Mouse (Mus musculus): Measurements from ENCODE around the gene Lmtk2. TPM values are rescaled to one million over a fixed set of nuclear protein-coding genes. Genes with fewer than 3 reads are reported as not detected.

Lmtk2 gene
- polyA plus RNA-seq, 1 experiment from 2014 or later: 4.5 TPM

GRCm38 (mm10) chr5:144184350-144185045 lies 84.3 kb downstream of the Lmtk2 start:
- WGBS: 91% methylated on average over 21 of the region's 21 CpGs
- no peaks in the 10 kb centered on the region for H3K27me3 ChIP-seq (ENCODE audit: low read depth, poor library complexity, severe bottlenecking)
- H3K36me3 ChIP-seq: peaks cover 68% of the 10 kb centered on the region
- peaks cover 2% of the 10 kb centered on the region for H3K4me1 ChIP-seq
- H3K27ac ChIP-seq (replicated peaks): no peak overlapping the region
- no peak for DNase-seq (ENCODE audit: low spot score)
- no peak overlapping the region for H3K4me3 ChIP-seq
- H3K9me3 ChIP-seq (replicated peaks): no peaks in the 10 kb centered on the region

GRCm38 (mm10) chr5:144188422-144188821 lies 88.2 kb downstream of the Lmtk2 start:
- Histone ChIP-seq H3K27ac (replicated peaks) (no peak overlapping the region), H3K4me3 (no peak overlapping the region), H3K27me3 (ENCODE audit: low read depth, poor library complexity, severe bottlenecking) (no peaks in the 10 kb centered on the region), H3K4me1 (peaks cover 26% of the 10 kb centered on the region), H3K36me3 (peaks cover 37% of the 10 kb centered on the region), H3K9me3 (replicated peaks) (no peaks in the 10 kb centered on the region)
- no peak for DNase-seq (ENCODE audit: low spot score)
- WGBS: 86% methylated on average over 6 of the region's 6 CpGs

- Histone ChIP-seq H3K27me3 (ENCODE audit: low read depth, poor library complexity, severe bottlenecking) (no peaks in the 10 kb centered on the region), H3K4me3 (no peak overlapping the region), H3K4me1 (peaks cover 30% of the 10 kb centered on the region), H3K9me3 (replicated peaks) (no peaks in the 10 kb centered on the region), H3K36me3 (peaks cover 28% of the 10 kb centered on the region), H3K27ac (replicated peaks) (no peak overlapping the region)
- DNase-seq (ENCODE audit: low spot score): no peak
- 80% methylated on average over 7 of the region's 7 CpGs for WGBS
Observed at GRCm38 (mm10) chr5:144189327-144189726, 89.1 kb downstream of the Lmtk2 start.

DNA sequence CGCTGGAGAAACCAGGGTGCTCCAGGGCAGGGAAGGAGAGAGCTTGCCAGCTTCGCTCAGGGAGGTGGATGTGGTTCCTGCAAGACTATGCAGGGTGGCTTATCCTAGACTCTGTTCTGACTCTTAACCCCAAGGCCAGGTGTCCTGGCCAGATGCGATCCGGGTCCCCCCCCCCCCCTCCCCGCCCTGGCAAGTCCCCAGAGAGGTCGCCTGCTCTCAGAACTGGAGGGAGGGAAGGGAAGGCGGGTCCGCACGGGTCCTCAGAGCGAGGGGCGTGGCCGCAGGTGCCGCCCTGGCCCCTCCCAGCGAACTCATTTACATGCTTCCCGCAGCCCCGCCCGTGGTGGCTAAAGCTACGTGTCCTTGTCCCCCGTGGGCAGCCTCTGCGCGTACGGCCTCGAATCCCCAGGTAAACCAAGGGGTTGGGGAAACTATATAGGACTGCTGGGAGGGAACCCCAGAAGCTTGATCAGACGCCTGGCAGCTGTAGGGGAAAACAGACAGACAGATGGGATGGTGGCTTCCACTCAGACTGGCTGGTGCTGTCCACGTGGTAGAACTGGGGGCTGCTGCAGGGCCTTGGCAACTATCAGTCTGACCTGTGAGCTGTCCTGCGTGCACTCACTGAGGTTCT lies 89.8 kb downstream of the Lmtk2 start, which contains the start of gene Bhlha15:
Bhlha15 (plus strand) TSS at position 337 of the 634 bp plus-strand sequence.
- peak; percentile 47 for DNase-seq (ENCODE audit: low spot score)
- H3K9me3 ChIP-seq (replicated peaks): no peaks in the 10 kb centered on the region
- peak within 1 kb of the TSS; percentile 47 for H3K27ac ChIP-seq (replicated peaks)
- peaks cover 30% of the 10 kb centered on the region for H3K4me1 ChIP-seq
- 5% methylated on average over 26 of the region's 26 CpGs for WGBS
- peaks cover 20% of the 10 kb centered on the region for H3K36me3 ChIP-seq
- H3K27me3 ChIP-seq (ENCODE audit: low read depth, poor library complexity, severe bottlenecking): no peaks in the 10 kb centered on the region
- H3K4me3 ChIP-seq: peak within 1 kb of the TSS; percentile 44

DNA sequence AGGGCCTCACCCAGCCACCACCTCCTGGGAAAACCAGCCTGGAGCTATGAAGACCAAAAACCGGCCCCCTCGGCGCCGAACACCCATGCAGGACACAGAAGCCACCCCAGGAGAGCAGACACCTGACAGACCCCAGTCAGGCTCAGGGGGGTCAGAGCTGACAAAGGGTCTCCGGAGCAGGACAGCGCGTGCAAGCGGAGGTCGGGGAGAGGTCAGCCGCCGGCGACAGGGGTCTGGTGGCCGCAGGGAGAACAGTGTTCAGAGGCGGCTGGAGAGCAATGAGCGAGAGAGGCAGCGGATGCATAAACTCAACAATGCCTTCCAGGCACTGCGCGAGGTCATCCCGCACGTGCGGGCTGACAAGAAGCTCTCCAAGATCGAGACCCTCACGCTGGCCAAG lies 90.8 kb downstream of the Lmtk2 start:
- 48% methylated on average over 23 of the region's 23 CpGs for WGBS
- H3K27me3 ChIP-seq (ENCODE audit: low read depth, poor library complexity, severe bottlenecking): no peaks in the 10 kb centered on the region
- no peaks in the 10 kb centered on the region for H3K9me3 ChIP-seq (replicated peaks)
- H3K4me1 ChIP-seq: peaks cover 36% of the 10 kb centered on the region
- H3K36me3 ChIP-seq: peaks cover 17% of the 10 kb centered on the region
- H3K27ac ChIP-seq (replicated peaks): peak overlapping the region; percentile 43
- H3K4me3 ChIP-seq: 0 out of 2 replicates have a peak overlapping the region, but pooled peaks have one; percentile 4
- DNase-seq (ENCODE audit: low spot score): peak; percentile 35

DNA sequence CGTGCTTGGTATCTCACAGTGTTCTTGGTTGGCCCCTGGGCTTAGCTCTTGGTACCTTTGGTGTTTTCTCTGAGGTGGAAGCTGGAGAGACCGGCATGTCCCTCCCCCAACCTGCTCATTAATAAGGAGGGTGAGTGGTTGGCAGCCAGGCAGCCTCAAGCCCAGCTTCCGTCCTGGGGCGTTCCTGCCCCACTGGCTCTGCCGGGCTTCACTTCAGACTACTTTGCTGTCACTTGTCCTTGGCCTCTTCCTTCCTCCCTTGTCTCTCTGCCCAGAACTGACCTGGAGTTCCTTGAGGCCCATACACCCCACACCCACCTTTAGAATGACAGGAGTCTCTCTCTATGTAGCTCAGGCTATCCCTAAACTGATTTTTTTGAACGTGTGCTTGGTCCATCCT lies 92.4 kb downstream of the Lmtk2 start:
- Histone ChIP-seq H3K27ac (replicated peaks) (no peak overlapping the region), H3K4me3 (no peak overlapping the region), H3K4me1 (peaks cover 44% of the 10 kb centered on the region), H3K9me3 (replicated peaks) (no peaks in the 10 kb centered on the region), H3K36me3 (peaks cover 13% of the 10 kb centered on the region; the same call in 1 of the 2 replicates), H3K27me3 (ENCODE audit: low read depth, poor library complexity, severe bottlenecking) (no peaks in the 10 kb centered on the region)
- WGBS: 82% methylated on average over 6 of the region's 6 CpGs
- no peak for DNase-seq (ENCODE audit: low spot score)

DNA sequence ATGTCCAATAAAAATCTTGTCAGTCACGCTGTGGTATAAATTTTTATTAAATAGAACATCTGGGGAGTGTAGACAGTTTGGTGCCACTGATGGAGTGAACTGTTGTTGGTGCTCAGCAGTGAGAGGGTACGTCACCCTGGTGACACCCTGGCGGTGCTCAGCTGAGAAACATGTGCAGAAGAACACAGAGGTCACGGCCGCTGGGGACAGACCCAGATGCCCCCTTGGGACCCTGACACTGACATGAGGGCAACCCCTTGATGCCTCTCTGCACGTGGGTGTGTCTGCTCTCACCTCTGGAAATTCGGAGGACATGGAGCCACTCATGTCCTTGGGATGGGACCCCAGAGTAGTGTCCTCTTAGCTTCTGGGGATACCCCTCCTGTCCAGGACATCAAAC lies 94.2 kb downstream of the Lmtk2 start:
- H3K4me3 ChIP-seq: no peak overlapping the region
- 86% methylated on average over 7 of the region's 7 CpGs for WGBS
- no peaks in the 10 kb centered on the region for H3K9me3 ChIP-seq (replicated peaks)

GRCm38 (mm10) chr5:144195567-144195966 lies 95.3 kb downstream of the Lmtk2 start:
- no peaks in the 10 kb centered on the region for H3K9me3 ChIP-seq (replicated peaks)
- no peak for DNase-seq (ENCODE audit: low spot score)
- H3K27ac ChIP-seq (replicated peaks): peak overlapping the region; percentile 61; the same call in 1 of the 2 replicates
- peaks cover 31% of the 10 kb centered on the region for H3K4me1 ChIP-seq
- H3K36me3 ChIP-seq: peaks cover 25% of the 10 kb centered on the region
- 91% methylated on average over 8 of the region's 8 CpGs for WGBS
- H3K4me3 ChIP-seq: no peak overlapping the region
- no peaks in the 10 kb centered on the region for H3K27me3 ChIP-seq (ENCODE audit: low read depth, poor library complexity, severe bottlenecking)

More for the DNA sequence above, 94.2 kb downstream of the Lmtk2 start:
- H3K27me3 ChIP-seq (ENCODE audit: low read depth, poor library complexity, severe bottlenecking): no peaks in the 10 kb centered on the region
- peaks cover 43% of the 10 kb centered on the region for H3K4me1 ChIP-seq
- DNase-seq (ENCODE audit: low spot score): no peak
- H3K27ac ChIP-seq (replicated peaks): no peak overlapping the region
- H3K36me3 ChIP-seq: peaks cover 14% of the 10 kb centered on the region

DNA sequence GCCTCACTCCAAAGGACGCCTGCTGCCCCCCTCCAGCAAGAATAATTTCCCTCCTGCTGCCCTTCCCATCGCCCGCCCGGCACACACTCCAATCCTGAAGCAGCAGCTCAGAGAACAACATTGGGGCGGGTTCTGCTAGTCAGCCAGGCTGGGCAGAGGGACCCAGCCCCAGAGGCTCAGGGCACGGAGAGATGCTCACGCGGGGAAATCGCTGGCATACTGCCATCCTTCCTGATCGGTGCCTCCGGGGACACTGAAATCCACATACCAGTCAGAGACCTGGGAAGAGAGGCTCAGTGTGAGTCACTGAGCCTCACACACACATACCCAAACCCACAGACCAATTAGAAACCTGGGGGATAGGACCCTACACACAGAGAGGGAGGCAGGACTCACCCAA lies 100.4 kb downstream of the Lmtk2 start:
- Histone ChIP-seq H3K4me3 (no peak overlapping the region), H3K27me3 (ENCODE audit: low read depth, poor library complexity, severe bottlenecking) (no peaks in the 10 kb centered on the region), H3K36me3 (peaks cover 69% of the 10 kb centered on the region), H3K9me3 (replicated peaks) (peaks cover 7% of the 10 kb centered on the region; the same call in 1 of the 2 replicates), H3K4me1 (peaks cover 20% of the 10 kb centered on the region), H3K27ac (replicated peaks) (no peak overlapping the region)
- 85% methylated on average over 11 of the region's 11 CpGs for WGBS
- no peak for DNase-seq (ENCODE audit: low spot score)

DNA sequence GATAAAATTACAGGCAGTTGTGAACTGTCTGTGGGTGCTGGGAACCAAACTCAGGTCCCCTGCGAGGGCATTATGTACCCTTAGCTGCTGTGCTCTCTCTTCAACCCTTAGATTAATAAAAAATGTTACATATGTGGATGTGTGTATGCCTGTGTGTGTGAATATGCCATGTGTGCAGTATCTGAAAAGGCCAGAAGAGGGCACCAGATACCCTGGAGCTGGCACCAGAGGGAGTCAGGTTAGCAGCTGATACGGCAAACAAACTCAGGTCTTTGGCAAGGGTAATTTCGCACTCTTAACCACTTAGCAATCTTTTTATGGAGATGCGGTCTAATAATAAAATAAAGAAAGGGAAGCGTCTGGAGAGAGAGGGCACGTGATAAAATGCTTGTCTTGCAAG lies 102.2 kb downstream of the Lmtk2 start:
- DNase-seq (ENCODE audit: low spot score): no peak
- H3K27ac ChIP-seq (replicated peaks): no peak overlapping the region
- no peak overlapping the region for H3K4me3 ChIP-seq
- H3K4me1 ChIP-seq: peaks cover 9% of the 10 kb centered on the region; the same call in 1 of the 2 replicates
- H3K27me3 ChIP-seq (ENCODE audit: low read depth, poor library complexity, severe bottlenecking): no peaks in the 10 kb centered on the region
- peaks cover 73% of the 10 kb centered on the region for H3K36me3 ChIP-seq
- 94% methylated on average over 6 of the region's 6 CpGs for WGBS
- H3K9me3 ChIP-seq (replicated peaks): peaks cover 7% of the 10 kb centered on the region; the same call in 1 of the 2 replicates

DNA sequence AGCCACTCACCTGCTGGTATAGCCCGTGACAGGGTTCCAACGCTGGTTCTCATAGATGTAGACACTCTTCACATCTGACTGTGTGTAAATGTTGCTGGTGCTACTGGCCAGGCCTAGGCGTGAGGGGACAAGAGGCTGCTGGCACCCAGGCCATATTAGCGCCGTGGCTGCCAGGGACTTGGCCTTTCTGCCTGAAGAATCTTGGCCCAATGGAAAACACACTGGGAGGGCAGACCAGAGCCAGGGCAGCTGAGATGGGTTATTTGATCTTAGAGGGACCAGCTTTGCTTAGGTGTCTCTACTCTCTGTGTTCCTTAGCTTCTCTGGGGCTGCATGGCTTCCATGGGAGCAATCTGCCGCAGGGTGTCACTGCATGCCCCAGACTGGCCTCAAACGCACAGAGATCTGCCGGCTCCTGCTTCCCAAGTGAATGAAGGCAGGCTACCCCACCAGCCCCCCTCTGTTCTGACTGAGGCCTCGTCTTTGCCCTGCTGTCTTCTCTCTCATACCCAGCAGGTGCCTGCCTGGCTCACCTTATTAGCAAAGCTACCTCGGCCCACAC lies 103.2 kb downstream of the Lmtk2 start:
- 89% methylated on average over 10 of the region's 10 CpGs for WGBS
- H3K9me3 ChIP-seq (replicated peaks): peaks cover 7% of the 10 kb centered on the region; the same call in 1 of the 2 replicates
- H3K36me3 ChIP-seq: peaks cover 78% of the 10 kb centered on the region
- no peak for DNase-seq (ENCODE audit: low spot score)
- no peaks in the 10 kb centered on the region for H3K27me3 ChIP-seq (ENCODE audit: low read depth, poor library complexity, severe bottlenecking)
- H3K4me1 ChIP-seq: peaks cover 9% of the 10 kb centered on the region; the same call in 1 of the 2 replicates
- no peak overlapping the region for H3K27ac ChIP-seq (replicated peaks)
- no peak overlapping the region for H3K4me3 ChIP-seq

DNA sequence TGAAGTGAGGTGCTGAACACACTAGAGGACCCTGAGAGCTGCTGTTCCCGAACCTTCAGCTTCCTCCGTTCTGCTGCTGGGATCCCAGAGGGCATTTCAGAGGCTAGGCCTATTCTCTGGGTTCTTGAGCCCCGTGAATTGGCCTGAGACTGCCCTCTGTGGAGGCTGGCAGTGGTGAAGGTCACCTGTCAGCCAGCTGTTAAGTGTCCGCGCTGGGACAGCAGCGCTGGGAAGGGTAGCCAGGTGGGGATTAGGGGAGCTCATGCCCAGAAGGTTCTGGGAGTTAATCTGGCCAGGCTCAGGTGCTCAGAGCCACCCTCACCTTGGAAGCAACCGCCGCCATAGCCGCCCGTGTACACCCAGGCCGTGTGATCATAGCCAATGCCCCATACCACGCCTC lies 104.1 kb downstream of the Lmtk2 start:
- Histone ChIP-seq H3K36me3 (peaks cover 80% of the 10 kb centered on the region), H3K27ac (replicated peaks) (peak overlapping the region; percentile 17), H3K4me1 (peaks cover 9% of the 10 kb centered on the region; the same call in 1 of the 2 replicates), H3K9me3 (replicated peaks) (peaks cover 7% of the 10 kb centered on the region; the same call in 1 of the 2 replicates), H3K4me3 (no peak overlapping the region), H3K27me3 (ENCODE audit: low read depth, poor library complexity, severe bottlenecking) (no peaks in the 10 kb centered on the region)
- no peak for DNase-seq (ENCODE audit: low spot score)
- WGBS: 91% methylated on average over 12 of the region's 12 CpGs
